Mouse (Mus musculus) G1E (cell line): ENCODE data around the gene Actr8. TPM values are rescaled to one million over a fixed set of nuclear protein-coding genes. Genes with fewer than 3 reads are reported as not detected.

ENCODE experiments used
- ATAC-seq: 2 replicates; pipeline ENCODE4 v1.8.0; 2016; ENCODE audit warnings: mild to moderate bottlenecking; ENCODE audit not compliant: insufficient number of reproducible peaks, poor library complexity, low FRiP score, severe bottlenecking; ENCODE audit errors: extremely low read depth
- DNase-seq: peaks from one replicate; pipeline ENCODE4 v3.0.0; 2012; ENCODE audit warnings: low spot score
- H3K27me3 ChIP-seq: 2 replicates; pipeline ENCODE4 v1.6.1; 2012; ENCODE audit warnings: mild to moderate bottlenecking, low read length, inconsistent platforms; ENCODE audit not compliant: insufficient read depth
- H3K36me3 ChIP-seq: replicated peaks from 2 replicates; pipeline ENCODE3; 2012; ENCODE audit warnings: mild to moderate bottlenecking, inconsistent platforms
- H3K4me1 ChIP-seq: 2 replicates; pipeline ENCODE4 v1.6.1; 2012; ENCODE audit warnings: low read depth, low read length, inconsistent platforms, mixed read lengths; ENCODE audit not compliant: insufficient read depth
- H3K4me3 ChIP-seq: 2 replicates; pipeline ENCODE4 v1.5.1; 2012; ENCODE audit warnings: low read depth, mild to moderate bottlenecking, inconsistent platforms, low read length, moderate library complexity, mixed read lengths
- H3K9me3 ChIP-seq: replicated peaks from 2 replicates; pipeline ENCODE4 v1.6.1; 2012; ENCODE audit warnings: inconsistent platforms
- CTCF ChIP-seq: IDR thresholded peaks from 2 replicates; pipeline ENCODE4 v1.5.1; 2012; ENCODE audit warnings: low read depth, low read length, inconsistent platforms, mixed read lengths
- GATA1 ChIP-seq: IDR thresholded peaks from 2 replicates; pipeline ENCODE4 v1.6.1; 2012; ENCODE audit warnings: borderline replicate concordance, low read length, inconsistent platforms, mixed read lengths
- GATA2 ChIP-seq: IDR thresholded peaks from 2 replicates; pipeline ENCODE4 v1.6.1; 2012; ENCODE audit warnings: low read depth, low read length, inconsistent platforms, borderline replicate concordance
- POLR2AphosphoS5 ChIP-seq: IDR thresholded peaks from 2 replicates; pipeline ENCODE4 v1.6.1; 2012; ENCODE audit warnings: low read depth, low read length, inconsistent platforms; ENCODE audit not compliant: insufficient replicate concordance
- TAL1 ChIP-seq: conservative IDR thresholded peaks from 2 replicates; pipeline ENCODE4 v1.6.1; 2012; ENCODE audit warnings: low read depth, low read length, inconsistent platforms, mixed read lengths
- polyA plus RNA-seq: library from polyadenylated mRNA; stranded (reverse); fragments of >175 nt; gene quantifications from 2 replicates; pipeline ENCODE4 v1.2.3, GENCODE M21; 2012
- total RNA-seq, 2 experiments: library from RNA; stranded (forward) in 1 of 2; stranded (reverse) in 1 of 2; fragments of 200-1000 nt in 1 of 2; fragments of >200 nt in 1 of 2; fragmentation: Nextera tagmentation in 1 of 2; gene quantifications; 2 replicates each; pipeline ENCODE4 v1.2.3; 2014 to 2017

Gene Actr8
- total and polyA plus RNA-seq, 3 experiments, result 34.9 to 46.2 (median 45.8) TPM

GRCm38 (mm10) chr14:29988337-29988736 is 10.2 kb downstream of the Actr8 start:
- DNase-seq, result no peak
- Histone ChIP-seq H3K36me3 (peaks cover 100% of the 10 kb centered on the region), H3K4me1 (no peaks in the 10 kb centered on the region), H3K9me3 (no peaks in the 10 kb centered on the region), H3K4me3 (no peak overlapping the region), H3K27me3 (no peaks in the 10 kb centered on the region)
- ATAC-seq, result no peak
- TF ChIP-seq GATA2, result no peak
- no peak for TF ChIP-seq GATA1
- no peak for TF ChIP-seq TAL1
- TF ChIP-seq POLR2AphosphoS5, result no peak
- TF ChIP-seq CTCF, result no peak

- Histone ChIP-seq H3K27me3 (no peaks in the 10 kb centered on the region), H3K36me3 (peaks cover 87% of the 10 kb centered on the region), H3K4me1 (peaks cover 2% of the 10 kb centered on the region), H3K4me3 (no peak overlapping the region), H3K9me3 (no peaks in the 10 kb centered on the region)
- ATAC-seq (no peak), DNase-seq (no peak)
- TF ChIP-seq POLR2AphosphoS5 (no peak), CTCF (no peak), GATA1 (no peak), TAL1 (no peak), GATA2 (no peak)
Measured at GRCm38 (mm10) chr14:29994976-29995375, 16.8 kb downstream of the Actr8 start.

- peaks cover 75% of the 10 kb centered on the region for H3K36me3 ChIP-seq
- DNase-seq (no peak), ATAC-seq (no peak)
- no peaks in the 10 kb centered on the region for H3K9me3 ChIP-seq
- H3K4me1 ChIP-seq, result peaks cover 2% of the 10 kb centered on the region
- no peaks in the 10 kb centered on the region for H3K27me3 ChIP-seq
- H3K4me3 ChIP-seq, result no peak overlapping the region
- TF ChIP-seq CTCF (no peak), POLR2AphosphoS5 (no peak), TAL1 (no peak), GATA2 (no peak), GATA1 (no peak)
Measured at GRCm38 (mm10) chr14:29996000-29996751, 18.0 kb downstream of the Actr8 start.

GRCm38 (mm10) chr14:29997345-29997744 is 19.2 kb downstream of the Actr8 start:
- H3K27me3 ChIP-seq, result no peaks in the 10 kb centered on the region
- TF ChIP-seq CTCF, result no peak
- no peak for TF ChIP-seq TAL1
- TF ChIP-seq GATA2, result no peak
- no peak for TF ChIP-seq GATA1
- no peak for TF ChIP-seq POLR2AphosphoS5
- H3K4me3 ChIP-seq, result no peak overlapping the region
- DNase-seq, result no peak
- H3K9me3 ChIP-seq, result no peaks in the 10 kb centered on the region
- no peak for ATAC-seq
- H3K36me3 ChIP-seq, result peaks cover 64% of the 10 kb centered on the region
- peaks cover 2% of the 10 kb centered on the region for H3K4me1 ChIP-seq

- no peak for ATAC-seq
- peaks cover 2% of the 10 kb centered on the region for H3K4me1 ChIP-seq
- H3K4me3 ChIP-seq, result no peak overlapping the region
- H3K27me3 ChIP-seq, result peaks cover 3% of the 10 kb centered on the region; the same call in 1 of the 2 replicates
- no peaks in the 10 kb centered on the region for H3K9me3 ChIP-seq
- no peak for TF ChIP-seq CTCF
- no peak for TF ChIP-seq GATA2
- TF ChIP-seq GATA1, result no peak
- TF ChIP-seq POLR2AphosphoS5, result no peak
- TF ChIP-seq TAL1, result no peak
- DNase-seq, result no peak
- peaks cover 48% of the 10 kb centered on the region for H3K36me3 ChIP-seq
Measured at GRCm38 (mm10) chr14:29998747-29999474, 20.8 kb downstream of the Actr8 start.

- peaks cover 43% of the 10 kb centered on the region for H3K36me3 ChIP-seq
- TF ChIP-seq GATA1 (no peak), TAL1 (no peak), GATA2 (no peak), CTCF (no peak), POLR2AphosphoS5 (no peak)
- H3K27me3 ChIP-seq, result peaks cover 3% of the 10 kb centered on the region; the same call in 1 of the 2 replicates
- H3K9me3 ChIP-seq, result no peaks in the 10 kb centered on the region
- DNase-seq, result no peak
- no peak for ATAC-seq
- H3K4me1 ChIP-seq, result peaks cover 2% of the 10 kb centered on the region
- no peak overlapping the region for H3K4me3 ChIP-seq
Measured at GRCm38 (mm10) chr14:29999475-29999811, 21.3 kb downstream of the Actr8 start.
